Mouse (Mus musculus) limb, embryonic 14.5 days (tissue): ENCODE data around the gene Mfap5. TPM values are rescaled to one million over a fixed set of nuclear protein-coding genes. Genes with fewer than 3 reads are reported as not detected.
"Not testable (repeated sequence)": the region's sequence is repeated elsewhere in the genome, so short reads cannot be mapped to it uniquely, and the experiment has no call there.

Experiments
- ATAC-seq: fragments of 200-750 bp; cut with Nextera tagmentation; 2 replicates; pipeline ENCODE4 v1.8.0; 2017; ENCODE audit warnings: low read depth, moderate number of reproducible peaks, moderate TSS enrichment; ENCODE audit not compliant: low FRiP score
- DNase-seq: peaks from one replicate; pipeline ENCODE4 v3.0.0-alpha.2; 2015; ENCODE audit warnings: low spot score
- H3K27ac ChIP-seq: fragments of 300-500 bp; sonication (generic); replicated peaks from 2 replicates; pipeline ENCODE4 v1.5.1; 2014; ENCODE audit warnings: low read depth, mild to moderate bottlenecking, low read length, moderate library complexity, mixed read lengths
- H3K27me3 ChIP-seq: fragments of 300-500 bp; sonication (generic); 2 replicates; pipeline ENCODE4 v1.6.1; 2014; ENCODE audit warnings: low read length, mixed read lengths; ENCODE audit not compliant: control insufficient read depth, insufficient read depth
- H3K36me3 ChIP-seq: fragments of 300-500 bp; sonication (generic); 2 replicates; pipeline ENCODE4 v1.6.1; 2014; ENCODE audit warnings: mild to moderate bottlenecking, low read length, moderate library complexity, mixed read lengths; ENCODE audit not compliant: control insufficient read depth, insufficient read depth
- H3K4me1 ChIP-seq: fragments of 300-500 bp; sonication (generic); 2 replicates; pipeline ENCODE4 v1.6.1; 2014; ENCODE audit warnings: antibody characterized with exemption, low read length, mixed read lengths; ENCODE audit not compliant: control insufficient read depth, insufficient read depth
- H3K4me2 ChIP-seq: fragments of 300-500 bp; sonication (generic); replicated peaks from 2 replicates; pipeline ENCODE4 v1.6.1; 2014; ENCODE audit warnings: low read depth, mild to moderate bottlenecking, low read length, moderate library complexity; ENCODE audit not compliant: severe bottlenecking
- H3K4me3 ChIP-seq: fragments of 300-500 bp; sonication (generic); replicated peaks from 2 replicates; pipeline ENCODE4 v1.5.1; 2014; ENCODE audit warnings: low read length
- H3K9ac ChIP-seq: fragments of 300-500 bp; sonication (generic); 2 replicates; pipeline ENCODE4 v1.6.1; 2014; ENCODE audit warnings: mild to moderate bottlenecking, low read depth, low read length, moderate library complexity; ENCODE audit not compliant: severe bottlenecking
- H3K9me3 ChIP-seq: fragments of 300-500 bp; sonication (generic); 2 replicates; pipeline ENCODE4 v1.6.1; 2016; ENCODE audit warnings: low read length; ENCODE audit not compliant: control insufficient read depth
- POLR2A ChIP-seq: fragments of 200-500 bp; IDR thresholded peaks from 2 replicates; pipeline ENCODE4 v1.8.0; 2012; ENCODE audit warnings: inconsistent platforms, mild to moderate bottlenecking, moderate library complexity, borderline replicate concordance; ENCODE audit not compliant: insufficient read depth, insufficient read length; ENCODE audit errors: extremely low read depth
- WGBS: fragments of 180-500 bp; shearing (Covaris S2); extraction: QIAGEN DNeasy Blood & Tissue Kit; methylation state at CpG from one replicate; pipeline ENCODE4 v1.1.7; 2014; 5-methylcytosine and 5-hydroxymethylcytosine counted together
- polyA plus RNA-seq, 2 experiments: library from polyadenylated mRNA; depleted of rRNA in 1 of 2; stranded (reverse) in 1 of 2; unstranded in 1 of 2; fragments of >200 nt; fragmentation: Nextera tagmentation in 1 of 2; extraction: Ambion mirVana in 1 of 2; gene quantifications; 2 replicates each; pipeline versions ENCODE4 v1.2.1 to v1.2.3; 2012 to 2014

Mfap5 gene
- 19.3 and 33.5 TPM in 2 replicates for polyA plus RNA-seq (2012; rRNA removed)
- polyA plus RNA-seq (2014; fragmentation: Nextera tagmentation; extraction: Ambion mirVana), result 35.6 and 47.3 TPM in 2 replicates

- H3K4me3 ChIP-seq, result no peak within 1 kb of the TSS
- TF ChIP-seq POLR2A, result no peak
- no peak within 1 kb of the TSS for H3K4me2 ChIP-seq
- no peaks in the 10 kb centered on the region for H3K9me3 ChIP-seq
- no peak within 1 kb of the TSS for H3K9ac ChIP-seq
- WGBS, result 72% methylated on average over 3 of the region's 3 CpGs
- ATAC-seq (no peak), DNase-seq (no peak)
- no peaks in the 10 kb centered on the region for H3K36me3 ChIP-seq
- H3K27ac ChIP-seq, result no peak within 1 kb of the TSS
- H3K27me3 ChIP-seq, result no peaks in the 10 kb centered on the region
- H3K4me1 ChIP-seq, result no peaks in the 10 kb centered on the region
Measured at GRCm38 (mm10) chr6:122505545-122505944, at the start of gene Mfap5. Mfap5 (plus strand) TSS chr6:122505845.

GRCm38 (mm10) chr6:122458946-122459693, 46.5 kb upstream of the Mfap5 start:
- no peak overlapping the region for H3K4me3 ChIP-seq
- DNase-seq (no peak), ATAC-seq (no peak)
- peaks cover 42% of the 10 kb centered on the region for H3K36me3 ChIP-seq
- no peak overlapping the region for H3K27ac ChIP-seq
- no peak for TF ChIP-seq POLR2A
- H3K4me2 ChIP-seq, result no peak overlapping the region
- H3K27me3 ChIP-seq, result no peaks in the 10 kb centered on the region
- H3K4me1 ChIP-seq, result no peaks in the 10 kb centered on the region
- 91% methylated on average over 8 of the region's 8 CpGs for WGBS
- H3K9ac ChIP-seq, result no peak overlapping the region
- H3K9me3 ChIP-seq, result no peaks in the 10 kb centered on the region

GRCm38 (mm10) chr6:122466092-122466713, 39.4 kb upstream of the Mfap5 start:
- H3K9me3 ChIP-seq, result no peaks in the 10 kb centered on the region
- H3K4me1 ChIP-seq, result no peaks in the 10 kb centered on the region
- no peak for DNase-seq
- no peak overlapping the region for H3K4me3 ChIP-seq
- ATAC-seq, result no peak
- TF ChIP-seq POLR2A, result no peak
- H3K27me3 ChIP-seq, result no peaks in the 10 kb centered on the region
- WGBS, result 89% methylated on average over 3 of the region's 3 CpGs
- H3K36me3 ChIP-seq, result peaks cover 37% of the 10 kb centered on the region
- H3K27ac ChIP-seq, result no peak overlapping the region
- H3K9ac ChIP-seq, result no peak overlapping the region
- no peak overlapping the region for H3K4me2 ChIP-seq

GRCm38 (mm10) chr6:122469030-122469640, 36.5 kb upstream of the Mfap5 start:
- TF ChIP-seq POLR2A, result no peak
- peaks cover 24% of the 10 kb centered on the region for H3K36me3 ChIP-seq

GRCm38 (mm10) chr6:122470240-122470639, 35.4 kb upstream of the Mfap5 start:
- Histone ChIP-seq H3K9ac (no peak overlapping the region), H3K27me3 (no peaks in the 10 kb centered on the region), H3K4me1 (no peaks in the 10 kb centered on the region), H3K4me2 (no peak overlapping the region), H3K9me3 (no peaks in the 10 kb centered on the region), H3K27ac (no peak overlapping the region), H3K4me3 (no peak overlapping the region), H3K36me3 (peaks cover 17% of the 10 kb centered on the region)
- ATAC-seq, result no peak
- WGBS, result 95% methylated on average over 2 of the region's 2 CpGs
- no peak for DNase-seq
- TF ChIP-seq POLR2A, result no peak

More at GRCm38 (mm10) chr6:122469030-122469640, 36.5 kb upstream of the Mfap5 start:
- no peak overlapping the region for H3K27ac ChIP-seq
- no peaks in the 10 kb centered on the region for H3K27me3 ChIP-seq
- no peak for DNase-seq
- H3K4me1 ChIP-seq, result no peaks in the 10 kb centered on the region
- 80% methylated on average over 15 of the region's 15 CpGs for WGBS
- no peaks in the 10 kb centered on the region for H3K9me3 ChIP-seq
- H3K9ac ChIP-seq, result no peak overlapping the region
- H3K4me3 ChIP-seq, result no peak overlapping the region
- H3K4me2 ChIP-seq, result no peak overlapping the region
- ATAC-seq, result no peak

GRCm38 (mm10) chr6:122471461-122471860, 34.2 kb upstream of the Mfap5 start:
- not testable (repeated sequence) for DNase-seq, H3K4me1 ChIP-seq, H3K4me2 ChIP-seq, ATAC-seq, H3K9me3 ChIP-seq, H3K27me3 ChIP-seq, H3K27ac ChIP-seq, H3K9ac ChIP-seq, H3K4me3 ChIP-seq
- peaks cover 12% of the 10 kb centered on the region for H3K36me3 ChIP-seq
- 94% methylated on average over 3 of the region's 3 CpGs for WGBS
